Mouse (Mus musculus): Measurements from ENCODE around the gene Tet3.

DNA sequence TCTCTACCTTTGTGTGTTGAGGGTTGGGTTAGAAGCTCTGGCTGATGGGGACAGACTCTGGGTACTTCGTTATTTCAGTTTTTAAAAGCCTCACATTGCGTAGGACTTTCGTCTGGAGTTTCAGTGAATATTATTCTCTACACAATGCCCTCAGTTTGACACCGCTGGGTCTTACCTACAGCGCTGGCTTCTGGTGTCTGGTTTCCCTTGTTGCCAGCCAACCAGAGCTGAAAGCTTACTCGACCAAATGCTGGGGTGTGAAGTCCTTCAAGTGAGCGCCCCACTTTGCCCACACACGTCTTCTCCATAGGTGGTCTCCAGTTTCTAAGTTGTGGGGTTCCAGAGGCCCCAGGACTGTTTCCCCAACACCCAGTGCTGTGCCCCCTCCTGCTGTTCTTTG is 61.2 kb downstream of the Tet3 start:
- TF ChIP-seq CTCF (IDR thresholded peaks at IDR 0.05; ENCODE audit: borderline replicate concordance, extremely low read depth, insufficient read depth, insufficient read length) (no peak), POLR2A (IDR thresholded peaks at IDR 0.05; ENCODE audit: borderline replicate concordance, extremely low read depth, insufficient read depth, insufficient read length, poor library complexity, severe bottlenecking) (no peak)
